Mouse (Mus musculus): ENCODE results near the gene Pabpc1l.

Pabpc1l gene

DNA sequence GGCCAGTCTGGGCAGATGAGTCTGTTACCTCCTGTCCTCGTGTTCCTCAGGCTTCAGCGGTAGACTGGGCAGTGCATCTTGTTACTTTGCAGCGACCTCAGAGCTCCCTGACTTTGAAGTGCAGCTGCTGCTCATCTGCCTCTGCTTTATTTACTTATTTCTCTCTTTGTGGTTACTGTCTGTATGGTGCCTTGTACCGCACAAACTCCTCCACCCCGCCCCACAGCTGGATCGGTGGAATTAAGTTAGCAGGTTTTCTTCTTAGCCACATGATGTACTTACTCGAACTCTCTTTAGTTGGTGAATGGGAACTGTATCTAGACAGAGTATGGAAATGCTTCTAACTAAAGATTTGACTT lies 59.1 kb downstream of the Pabpc1l start:
- no peak for DNase-seq (ENCODE audit: low read depth, low spot score)

DNA sequence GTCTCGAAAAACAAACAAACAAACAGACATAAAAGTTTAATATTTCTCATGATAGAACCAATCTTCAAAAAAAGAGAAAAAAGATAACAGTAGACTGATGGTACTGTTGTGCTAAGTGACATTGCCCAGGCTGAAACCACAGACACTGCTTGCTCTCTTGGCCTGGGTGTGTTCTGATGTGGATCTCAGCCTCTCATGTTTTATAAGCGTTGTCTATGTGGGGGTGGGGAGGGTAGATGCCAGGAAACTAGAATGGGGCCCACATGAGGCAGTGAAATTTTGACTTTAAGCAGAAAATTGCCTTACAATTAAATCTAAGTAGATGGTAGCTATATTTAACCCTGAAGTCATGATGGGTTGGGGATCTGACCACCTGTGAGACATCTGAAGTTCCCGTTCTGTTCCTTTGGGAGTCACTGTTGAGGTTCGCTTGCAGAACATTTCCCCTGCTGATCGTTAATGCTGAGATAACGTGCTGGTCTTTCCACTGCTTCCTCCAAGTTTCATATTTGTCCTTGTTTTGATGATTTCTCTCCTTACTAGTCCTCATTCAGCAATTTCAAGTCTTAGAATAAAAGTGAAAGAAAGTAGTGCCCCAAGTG lies 62.3 kb downstream of the Pabpc1l start:
- DNase-seq (ENCODE audit: low read depth, low spot score), result no peak

DNA sequence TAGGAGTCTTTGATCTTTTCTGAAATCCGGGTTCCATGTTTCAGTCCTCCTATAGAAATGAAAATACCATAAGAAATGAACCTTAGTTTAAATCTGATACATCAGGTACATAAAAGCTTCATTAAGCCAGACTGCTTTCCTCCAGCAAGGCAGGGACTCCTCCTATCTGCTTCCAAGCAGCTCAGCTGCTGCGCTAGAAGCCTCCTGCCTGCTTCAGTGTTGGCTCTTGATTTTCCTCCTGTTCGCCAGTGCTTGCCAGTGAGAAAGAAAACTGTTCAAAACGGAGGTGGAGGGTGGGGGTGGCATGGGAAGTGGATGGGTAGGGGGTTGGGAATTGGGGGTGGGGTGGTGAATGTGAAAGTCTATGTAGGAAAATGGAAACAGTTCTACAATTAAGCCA lies 64.3 kb downstream of the Pabpc1l start:
- no peak for DNase-seq (ENCODE audit: low read depth, low spot score)

DNA sequence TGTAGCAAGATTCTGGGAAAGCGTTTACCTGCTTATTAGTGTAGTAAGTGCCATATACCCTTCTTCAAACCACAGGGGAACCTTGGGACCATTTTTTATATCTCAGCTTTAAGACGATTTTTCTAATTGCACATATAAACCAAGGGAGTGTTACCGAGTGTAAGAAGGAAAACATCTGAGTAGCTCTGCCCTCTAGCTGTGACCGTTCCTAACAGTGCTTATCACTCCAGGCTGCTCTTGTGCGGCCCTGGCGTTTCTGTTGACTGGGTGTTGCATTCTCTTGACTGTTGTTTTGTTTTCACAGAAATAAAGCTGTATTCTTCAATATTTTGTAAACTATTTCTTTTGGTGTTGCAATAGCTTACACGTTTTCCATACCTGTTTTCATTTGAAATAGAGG lies 68.9 kb downstream of the Pabpc1l start:
- DNase-seq (ENCODE audit: low read depth, low spot score), result no peak

DNA sequence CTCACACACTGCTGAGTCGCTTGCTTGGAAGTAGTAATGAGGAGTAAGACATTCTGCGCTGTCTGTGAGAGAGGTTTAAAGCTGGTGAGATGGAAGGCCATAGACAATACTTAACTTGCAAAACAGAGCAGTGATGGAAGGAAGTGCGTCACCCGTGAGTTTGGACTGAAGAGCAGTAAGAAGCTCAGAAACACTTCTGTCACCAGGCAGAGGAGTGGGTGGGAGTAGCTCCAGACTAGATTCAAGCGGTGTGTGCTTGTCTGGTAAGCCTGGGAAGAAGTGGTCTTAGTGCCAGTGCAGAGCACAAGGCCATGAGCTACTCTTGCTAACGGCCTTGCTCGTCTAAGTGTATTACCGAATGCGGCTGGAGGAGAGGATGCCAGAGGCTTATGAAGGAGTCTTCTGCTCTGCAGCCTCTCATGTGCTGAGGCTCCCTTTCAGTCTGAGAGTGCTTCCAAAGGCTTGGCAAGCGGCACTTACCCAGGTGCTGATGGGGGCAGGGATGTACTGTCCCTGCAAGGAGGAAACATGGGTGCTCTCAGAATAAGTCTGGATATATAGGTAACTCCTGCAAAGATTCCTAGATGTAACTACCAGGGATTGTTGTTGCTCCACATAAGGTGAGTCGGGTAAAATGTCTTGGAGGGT lies 73.5 kb downstream of the Pabpc1l start:
- DNase-seq (ENCODE audit: low read depth, low spot score), result no peak
